In the genomic region with DNA sequence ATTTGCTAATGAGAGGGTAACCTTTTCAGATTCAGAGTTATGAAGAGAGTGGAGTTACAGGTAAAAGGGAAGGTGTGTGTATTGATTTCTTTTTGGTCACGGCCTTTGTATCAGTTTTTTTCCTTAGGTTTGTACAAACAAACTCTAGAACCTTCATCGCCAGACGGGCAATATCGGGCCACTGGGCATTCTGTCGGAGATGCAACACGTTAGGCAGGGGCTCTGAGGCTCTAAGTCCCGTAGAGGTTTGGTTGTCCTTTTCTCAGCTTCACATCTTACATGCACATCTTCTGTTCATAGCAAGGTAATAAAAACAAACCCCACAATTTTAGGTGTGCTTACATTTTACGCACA, we compare ENCODE assay signal across 7 mouse cellular contexts. TPM values are rescaled to one million over a fixed set of nuclear protein-coding genes. Genes with fewer than 3 reads are reported as not detected.
DNase-seq lines count a peak whose midpoint lies in the region; ATAC-seq and TF ChIP-seq lines count a peak whose summit lies in the region.

No protein-coding gene starts in this region.

- H3K4me1 ChIP-seq in lung, postnatal 0 days (ENCODE audit: insufficient read depth, low read depth, low read length): peaks cover 22% of the 10 kb centered on the region
- H3K4me1 ChIP-seq in forebrain, embryonic 10.5 days: peaks cover 44% of the 10 kb centered on the region
- H3K4me1 ChIP-seq in limb, embryonic 13.5 days: peaks cover 30% of the 10 kb centered on the region
- H3K4me1 ChIP-seq in stomach, embryonic 14.5 days (ENCODE audit: control insufficient read depth, insufficient read depth, low read length): peaks cover 18% of the 10 kb centered on the region

- H3K27me3 ChIP-seq in lung, postnatal 0 days (replicated peaks; ENCODE audit: insufficient read depth, low read length): no peaks in the 10 kb centered on the region
- H3K27me3 ChIP-seq in forebrain, embryonic 10.5 days (ENCODE audit: poor library complexity, severe bottlenecking): no peaks in the 10 kb centered on the region
- no peaks in the 10 kb centered on the region for H3K27me3 ChIP-seq in limb, embryonic 13.5 days
- no peaks in the 10 kb centered on the region for H3K27me3 ChIP-seq in stomach, embryonic 14.5 days (ENCODE audit: control insufficient read depth, insufficient read depth, low read length)

- TF ChIP-seq EP300 in lung, postnatal 0 days (IDR thresholded peaks at IDR 0.05): no peak

- WGBS in lung, postnatal 0 days: 2% methylated on average over 8 of the region's 8 CpGs
- WGBS in forebrain, embryonic 10.5 days: 6% methylated on average over 8 of the region's 8 CpGs
- WGBS in limb, embryonic 13.5 days: 6% methylated on average over 8 of the region's 8 CpGs
- WGBS in stomach, embryonic 14.5 days: 6% methylated on average over 8 of the region's 8 CpGs

- no peak for DNase-seq in lung, postnatal 0 days (ENCODE audit: low spot score)
- DNase-seq in lung, postnatal 10 days: no peak
- no peak for DNase-seq in forebrain, embryonic 10.5 days (ENCODE audit: extremely low spot score, low spot score)
- DNase-seq in layer of hippocampus, postnatal 14 days (ENCODE audit: low spot score in 2 of 2): no peak
- no peak for DNase-seq in left cerebral cortex, adult 8-10 months (ENCODE audit: low spot score in 2 of 2)

- H3K9ac ChIP-seq in lung, postnatal 0 days (replicated peaks; ENCODE audit: low read depth): peak overlapping the region; percentile 89
- peak overlapping the region; percentile 93 for H3K9ac ChIP-seq in limb, embryonic 13.5 days
- peak overlapping the region; percentile 87; the same call in 1 of the 2 replicates for H3K9ac ChIP-seq in stomach, embryonic 14.5 days (replicated peaks; ENCODE audit: low read depth, low read length)

- peak overlapping the region; percentile 82 for H3K4me2 ChIP-seq in lung, postnatal 0 days (replicated peaks; ENCODE audit: low read depth, low read length)
- peak overlapping the region; percentile 76 for H3K4me2 ChIP-seq in limb, embryonic 13.5 days (replicated peaks)
- H3K4me2 ChIP-seq in stomach, embryonic 14.5 days (replicated peaks; ENCODE audit: low read depth, low read length): peak overlapping the region; percentile 62

- no peaks in the 10 kb centered on the region for H3K9me3 ChIP-seq in lung, postnatal 0 days (ENCODE audit: low read length)
- H3K9me3 ChIP-seq in forebrain, embryonic 10.5 days: no peaks in the 10 kb centered on the region
- no peaks in the 10 kb centered on the region for H3K9me3 ChIP-seq in limb, embryonic 13.5 days
- H3K9me3 ChIP-seq in stomach, embryonic 14.5 days (ENCODE audit: control insufficient read depth, low read depth, low read length): no peaks in the 10 kb centered on the region

- TF ChIP-seq CTCF in lung, postnatal 0 days (IDR thresholded peaks at IDR 0.05): no peak

- H3K27ac ChIP-seq in lung, postnatal 0 days (ENCODE audit: low read length): peak overlapping the region; percentile 84; the same call in 1 of the 2 replicates
- peak overlapping the region; percentile 98 for H3K27ac ChIP-seq in forebrain, embryonic 10.5 days
- no peak overlapping the region; the same call in 1 of the 2 replicates for H3K27ac ChIP-seq in limb, embryonic 13.5 days
- H3K27ac ChIP-seq in stomach, embryonic 14.5 days (ENCODE audit: low read length): no peak overlapping the region

- ATAC-seq in lung, postnatal 0 days: no peak
- no peak for ATAC-seq in limb, embryonic 13.5 days (ENCODE audit: low FRiP score, low read depth)
- ATAC-seq in stomach, embryonic 14.5 days (ENCODE audit: insufficient number of reproducible peaks, insufficient read depth, low FRiP score, low read depth): no peak

- no peaks in the 10 kb centered on the region for H3K36me3 ChIP-seq in lung, postnatal 0 days (ENCODE audit: insufficient read depth, low read length)
- peaks cover 21% of the 10 kb centered on the region for H3K36me3 ChIP-seq in forebrain, embryonic 10.5 days (replicated peaks)
- no peaks in the 10 kb centered on the region for H3K36me3 ChIP-seq in limb, embryonic 13.5 days
- H3K36me3 ChIP-seq in stomach, embryonic 14.5 days (ENCODE audit: control insufficient read depth, insufficient read depth, low read length): no peaks in the 10 kb centered on the region; the same call in 1 of the 2 replicates

- peak overlapping the region; percentile 86 for H3K4me3 ChIP-seq in lung, postnatal 0 days (ENCODE audit: low read depth, low read length)
- peak overlapping the region; percentile 92 for H3K4me3 ChIP-seq in forebrain, embryonic 10.5 days
- peak overlapping the region; percentile 85 for H3K4me3 ChIP-seq in limb, embryonic 13.5 days
- H3K4me3 ChIP-seq in stomach, embryonic 14.5 days (ENCODE audit: low read depth, low read length): peak overlapping the region; percentile 79

RNA-seq across cellular contexts. Expression of a gene that starts 0.6 kb away (rescaled TPM):
- polyA plus RNA-seq in lung, postnatal 0 days (2015; fragmentation: Nextera tagmentation; extraction: Ambion mirVana): 3.0 and 4.3 TPM in 2 replicates
- 10.6 and 12.0 TPM in 2 replicates for polyA plus RNA-seq in forebrain, embryonic 10.5 days (2016; fragmentation: Nextera tagmentation; extraction: Ambion mirVana)
- 9.4 and 10.1 TPM in 2 replicates for polyA plus RNA-seq in limb, embryonic 13.5 days (2015; fragmentation: Nextera tagmentation; extraction: Ambion mirVana)
- polyA plus RNA-seq in stomach, embryonic 14.5 days (2014; fragmentation: Nextera tagmentation; extraction: Ambion mirVana): 15.5 and 16.5 TPM in 2 replicates
- 10 to 100 TPM; 30.2 to 30.6 TPM for total RNA-seq in layer of hippocampus, postnatal 14 days (2021)
- total RNA-seq in left cerebral cortex, adult 8-10 months (2022): 10 to 100 TPM; 24.0 to 28.5 (median 26.5) TPM

RNA-seq across cellular contexts. Expression of a gene that starts 33.1 kb away (rescaled TPM):
- polyA plus RNA-seq in lung, postnatal 0 days (2015; fragmentation: Nextera tagmentation; extraction: Ambion mirVana): 0.54 and 0.95 TPM in 2 replicates
- 22.8 and 24.7 TPM in 2 replicates for polyA plus RNA-seq in forebrain, embryonic 10.5 days (2016; fragmentation: Nextera tagmentation; extraction: Ambion mirVana)
- polyA plus RNA-seq in limb, embryonic 13.5 days (2015; fragmentation: Nextera tagmentation; extraction: Ambion mirVana): 15.8 and 16.8 TPM in 2 replicates
- polyA plus RNA-seq in stomach, embryonic 14.5 days (2014; fragmentation: Nextera tagmentation; extraction: Ambion mirVana): 23.1 and 23.3 TPM in 2 replicates
- total RNA-seq in layer of hippocampus, postnatal 14 days (2021): 1 to 10 TPM; 1.6 to 1.7 TPM
- under 1 TPM; 0.37 to 0.55 (median 0.47) TPM for total RNA-seq in left cerebral cortex, adult 8-10 months (2022)

RNA-seq across cellular contexts. Expression of a gene that starts 44.6 kb away (rescaled TPM):
- 0.10 and 0.18 TPM in 2 replicates for polyA plus RNA-seq in lung, postnatal 0 days (2015; fragmentation: Nextera tagmentation; extraction: Ambion mirVana)
- polyA plus RNA-seq in forebrain, embryonic 10.5 days (2016; fragmentation: Nextera tagmentation; extraction: Ambion mirVana): 0.73 and 1.0 TPM in 2 replicates
- polyA plus RNA-seq in limb, embryonic 13.5 days (2015; fragmentation: Nextera tagmentation; extraction: Ambion mirVana): 0.08 TPM in 1 of 2 replicates, not detected in the other
- polyA plus RNA-seq in stomach, embryonic 14.5 days (2014; fragmentation: Nextera tagmentation; extraction: Ambion mirVana): 0.10 and 0.32 TPM in 2 replicates
- total RNA-seq in layer of hippocampus, postnatal 14 days (2021): under 1 TPM; 0.45 to 0.58 TPM
- 1 to 10 TPM in 2 of 4 experiments, under 1 TPM in 2; 0.65 to 1.2 (median 0.92) TPM for total RNA-seq in left cerebral cortex, adult 8-10 months (2022)

Comparison
In these comparisons a context has a peak if more than half of its experiments do, and no peak if none do; other contexts are left out.
1. H3K27ac ChIP-seq: peak in lung, postnatal 0 days (single experiment) and forebrain, embryonic 10.5 days (single experiment); none in limb, embryonic 13.5 days (single experiment) and stomach, embryonic 14.5 days (single experiment).
2. Peak in every context shown above with its lines, with median percentiles within 50 percentile points of each other: H3K4me2 ChIP-seq, H3K4me3 ChIP-seq and H3K9ac ChIP-seq.